In the genomic region with DNA sequence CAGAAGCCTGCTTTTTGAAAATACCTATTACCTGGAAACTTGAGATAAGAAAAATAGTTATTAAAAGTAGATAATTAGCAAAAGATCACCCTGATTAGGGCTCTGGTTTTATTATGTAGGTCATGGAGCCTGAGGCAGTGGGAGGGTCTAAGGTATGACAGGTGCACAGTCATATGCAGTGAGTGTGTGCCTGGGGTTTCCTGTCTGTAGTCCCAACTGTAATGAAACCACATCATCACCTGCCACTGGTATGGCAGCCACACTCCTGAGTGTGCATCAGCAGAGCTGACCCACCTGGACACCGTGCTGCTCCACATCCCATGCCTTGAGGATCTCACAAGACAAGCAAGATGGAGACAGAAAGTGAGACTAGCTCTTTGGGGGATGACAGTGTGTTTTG, we compare ENCODE assay signal across 10 mouse cellular contexts. TPM values are rescaled to one million over a fixed set of nuclear protein-coding genes. Genes with fewer than 3 reads are reported as not detected.
DNase-seq lines count a peak whose midpoint lies in the region; ATAC-seq and TF ChIP-seq lines count a peak whose summit lies in the region.
"Had no signal": no experiment of that assay in that cellular context is flagged by ENCODE, and none has a peak within 500 bp of the region (broad histone marks: within the 10 kb centered on the region; RNA-seq: fewer than 3 reads in every experiment).

TSS of gene Arhgap32 (plus strand) at position 351 of the 400 bp plus-strand sequence.

- peaks cover 10% of the 10 kb centered on the region; the same call in 1 of the 2 replicates for H3K4me1 ChIP-seq in embryonic facial prominence, embryonic 13.5 days
- H3K4me1 ChIP-seq in embryonic facial prominence, embryonic 10.5 days, result peaks cover 8% of the 10 kb centered on the region
- no peaks in the 10 kb centered on the region for H3K4me1 ChIP-seq in olfactory bulb, adult 2 months (ENCODE audit: control insufficient read depth, insufficient read depth, low read length)
- H3K4me1 ChIP-seq: neural tube, embryonic 12.5 days had no signal

- no peaks in the 10 kb centered on the region for H3K27me3 ChIP-seq in embryonic facial prominence, embryonic 13.5 days
- H3K27me3 ChIP-seq in embryonic facial prominence, embryonic 10.5 days (replicated peaks; ENCODE audit: low read depth, poor library complexity, severe bottlenecking), result no peaks in the 10 kb centered on the region
- H3K27me3 ChIP-seq: neural tube, embryonic 12.5 days had no signal

- intact Hi-C loops in left cerebral cortex, adult 2 months (cut with DNase I), result no loop called here
- intact Hi-C loops in heart, postnatal 14 days (cut with DNase I), result no loop called here

- 70% methylated on average over 1 of the region's 1 CpGs for WGBS in embryonic facial prominence, embryonic 13.5 days
- 88% methylated on average over 1 of the region's 1 CpGs for WGBS in embryonic facial prominence, embryonic 10.5 days
- 91% methylated on average over 1 of the region's 1 CpGs for WGBS in olfactory bulb, adult 2 months

- H3K36me3 ChIP-seq in embryonic facial prominence, embryonic 13.5 days, result no peaks in the 10 kb centered on the region
- H3K36me3 ChIP-seq in embryonic facial prominence, embryonic 10.5 days (replicated peaks), result no peaks in the 10 kb centered on the region
- H3K36me3 ChIP-seq: neural tube, embryonic 12.5 days had no signal

- peak within 1 kb of the TSS; percentile 26 for H3K4me2 ChIP-seq in embryonic facial prominence, embryonic 13.5 days
- H3K4me2 ChIP-seq: neural tube, embryonic 12.5 days had no signal

- no peaks in the 10 kb centered on the region for H3K9me3 ChIP-seq in embryonic facial prominence, embryonic 13.5 days
- H3K9me3 ChIP-seq in embryonic facial prominence, embryonic 10.5 days, result no peaks in the 10 kb centered on the region
- H3K9me3 ChIP-seq: neural tube, embryonic 12.5 days had no signal

- ATAC-seq in embryonic facial prominence, embryonic 13.5 days (ENCODE audit: insufficient number of reproducible peaks, insufficient read depth, low FRiP score, low TSS enrichment, low read depth), result no peak

- no peak for DNase-seq in embryonic facial prominence, embryonic 10.5 days (ENCODE audit: low spot score)
- DNase-seq in left cerebral cortex, adult 2 months (ENCODE audit: extremely low spot score in 1 of 2, low spot score in 2 of 2), result no peak
- no peak for DNase-seq in left cerebral cortex, adult 9 months (ENCODE audit: low spot score in 2 of 2)
- no peak for DNase-seq in heart, postnatal 14 days
- no peak for DNase-seq in right cerebral cortex, postnatal 10 days (ENCODE audit: low spot score in 2 of 2)
- no peak for DNase-seq in T-cell, adult 2 months (ENCODE audit: low spot score)
- DNase-seq: liver had no signal

- no peak for TF ChIP-seq CTCF in left cerebral cortex, adult 2 months (IDR thresholded peaks at IDR 0.05)
- TF ChIP-seq CTCF in olfactory bulb, adult 2 months (IDR thresholded peaks at IDR 0.05; ENCODE audit: insufficient read depth, low read depth, low read length), result no peak

- no peak within 1 kb of the TSS for H3K9ac ChIP-seq in embryonic facial prominence, embryonic 13.5 days
- H3K9ac ChIP-seq: neural tube, embryonic 12.5 days had no signal

- H3K4me3 ChIP-seq in embryonic facial prominence, embryonic 13.5 days, result no peak within 1 kb of the TSS
- H3K4me3 ChIP-seq in embryonic facial prominence, embryonic 10.5 days, result no peak within 1 kb of the TSS
- no peak within 1 kb of the TSS for H3K4me3 ChIP-seq in left cerebral cortex, adult 2 months
- no peak within 1 kb of the TSS for H3K4me3 ChIP-seq in olfactory bulb, adult 2 months (ENCODE audit: insufficient read depth, low read depth, low read length)
- H3K4me3 ChIP-seq: neural tube, embryonic 12.5 days had no signal

- H3K27ac ChIP-seq in embryonic facial prominence, embryonic 13.5 days, result no peak within 1 kb of the TSS
- no peak within 1 kb of the TSS for H3K27ac ChIP-seq in embryonic facial prominence, embryonic 10.5 days (replicated peaks)
- H3K27ac ChIP-seq in left cerebral cortex, adult 2 months, result no peak within 1 kb of the TSS
- H3K27ac ChIP-seq in olfactory bulb, adult 2 months (ENCODE audit: insufficient read depth, low read depth, low read length), result no peak within 1 kb of the TSS
- H3K27ac ChIP-seq: neural tube, embryonic 12.5 days had no signal

- TF ChIP-seq POLR2A in olfactory bulb, adult 2 months (IDR thresholded peaks at IDR 0.05; ENCODE audit: insufficient read depth, low read depth, low read length), result no peak

RNA-seq across cellular contexts. Expression of gene Arhgap32, which starts in this region (rescaled TPM):
- 7.3 and 8.3 TPM in 2 replicates for polyA plus RNA-seq in embryonic facial prominence, embryonic 13.5 days (2015; fragmentation: Nextera tagmentation; extraction: Ambion mirVana)
- polyA plus RNA-seq in embryonic facial prominence, embryonic 10.5 days (2016; fragmentation: Nextera tagmentation; extraction: Ambion mirVana), result 3.6 and 4.0 TPM in 2 replicates
- total RNA-seq in left cerebral cortex, adult 2 months (2021), result 100 to 1,000 TPM; 450 to 496 TPM
- 10 to 100 TPM; 25.5 to 30.7 TPM for total RNA-seq in heart, postnatal 14 days (2021)
- 233 TPM in 1 of 2 replicates, not detected in the other for polyA plus RNA-seq in olfactory bulb, adult 2 months (2012; ENCODE audit: insufficient read depth, insufficient read length, low replicate concordance, missing spikeins)

Comparison
In these comparisons a context has a peak if more than half of its experiments do, and no peak if none do; other contexts are left out.
1. RNA of gene Arhgap32 (total RNA-seq): 450 to 496 TPM in left cerebral cortex, adult 2 months; 25.5 to 30.7 TPM in heart, postnatal 14 days; every median in the first group is over 10 times any median in the second.